Mouse (Mus musculus): ENCODE data around the gene Dcaf17. TPM values are rescaled to one million over a fixed set of nuclear protein-coding genes. Genes with fewer than 3 reads are reported as not detected.
A peak's percentile ranks its signal among the peaks of the same experiment; 100 is the strongest.

Dcaf17 gene
- total and polyA plus RNA-seq, 2 experiments from 2014 or later = 12.3 to 20.5 TPM

DNA sequence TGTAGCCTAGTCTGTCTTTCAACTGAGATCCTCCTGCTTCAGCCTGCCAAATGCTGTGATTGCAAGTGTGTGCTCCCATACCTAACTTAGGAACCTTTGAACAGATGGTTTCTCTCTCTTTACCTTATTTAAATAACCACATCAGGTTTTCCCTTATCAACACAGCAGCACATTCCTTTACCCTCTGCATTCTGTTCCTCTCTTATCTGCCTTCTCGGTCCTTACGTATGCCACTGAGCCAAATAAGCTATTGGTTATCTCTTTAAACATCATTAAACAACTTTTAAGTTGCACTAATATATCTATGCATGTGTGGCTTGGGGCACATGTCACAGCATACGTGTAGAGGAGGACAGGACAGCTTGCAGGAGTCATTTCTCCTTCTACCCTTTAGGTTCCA lies 18.7 kb downstream of the Dcaf17 start:
- no peak overlapping the region for H3K9ac ChIP-seq (replicated peaks; ENCODE audit: low read length)
- H3K27ac ChIP-seq = no peak overlapping the region
- WGBS = over 99% methylated on average over 3 of the region's 3 CpGs
- DNase-seq (ENCODE audit: low spot score) = no peak
- no peaks in the 10 kb centered on the region for H3K9me3 ChIP-seq (ENCODE audit: low read length)
- no peaks in the 10 kb centered on the region for H3K27me3 ChIP-seq (ENCODE audit: insufficient read depth, low read length)
- H3K4me3 ChIP-seq (ENCODE audit: low read length) = no peak overlapping the region
- no peak for TF ChIP-seq CTCF (IDR thresholded peaks at IDR 0.05; ENCODE audit: low read depth)
- no peaks in the 10 kb centered on the region for H3K4me1 ChIP-seq (ENCODE audit: insufficient read depth, low read length)
- H3K36me3 ChIP-seq (ENCODE audit: insufficient read depth, low read length) = peaks cover 3% of the 10 kb centered on the region; the same call in 1 of the 2 replicates
- ATAC-seq = no peak
- no peak overlapping the region for H3K4me2 ChIP-seq (ENCODE audit: low read depth, low read length)

DNA sequence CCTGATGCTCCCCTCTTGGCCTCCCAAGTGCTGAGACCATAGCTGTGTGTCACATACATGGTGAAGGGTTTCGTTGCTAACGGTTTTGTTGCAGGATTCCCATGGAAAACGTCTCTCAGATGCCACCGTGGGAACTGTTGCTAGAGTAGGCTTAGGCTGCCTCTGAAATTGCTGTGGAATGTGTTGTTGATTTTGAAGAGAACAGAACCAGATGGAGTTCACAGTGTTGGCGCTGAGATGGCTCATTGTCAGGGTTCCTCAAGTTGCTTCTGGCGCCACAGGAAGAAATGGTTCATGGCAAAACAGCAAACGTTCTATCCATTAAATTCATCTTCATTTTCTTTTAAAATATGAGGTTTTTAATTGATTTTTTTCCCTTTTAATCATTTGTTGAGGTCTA lies 27.3 kb downstream of the Dcaf17 start:
- H3K27ac ChIP-seq = no peak overlapping the region
- no peaks in the 10 kb centered on the region for H3K27me3 ChIP-seq (ENCODE audit: insufficient read depth, low read length)
- peaks cover 9% of the 10 kb centered on the region; the same call in 1 of the 2 replicates for H3K36me3 ChIP-seq (ENCODE audit: insufficient read depth, low read length)
- no peak overlapping the region for H3K4me2 ChIP-seq (ENCODE audit: low read depth, low read length)
- H3K9me3 ChIP-seq (ENCODE audit: low read length) = no peaks in the 10 kb centered on the region
- WGBS = 83% methylated on average over 7 of the region's 7 CpGs
- ATAC-seq (no peak), DNase-seq (ENCODE audit: low spot score) (no peak)
- TF ChIP-seq CTCF (IDR thresholded peaks at IDR 0.05; ENCODE audit: low read depth) = no peak
- no peak overlapping the region for H3K9ac ChIP-seq (replicated peaks; ENCODE audit: low read length)
- no peak overlapping the region for H3K4me3 ChIP-seq (ENCODE audit: low read length)
- H3K4me1 ChIP-seq (ENCODE audit: insufficient read depth, low read length) = no peaks in the 10 kb centered on the region

DNA sequence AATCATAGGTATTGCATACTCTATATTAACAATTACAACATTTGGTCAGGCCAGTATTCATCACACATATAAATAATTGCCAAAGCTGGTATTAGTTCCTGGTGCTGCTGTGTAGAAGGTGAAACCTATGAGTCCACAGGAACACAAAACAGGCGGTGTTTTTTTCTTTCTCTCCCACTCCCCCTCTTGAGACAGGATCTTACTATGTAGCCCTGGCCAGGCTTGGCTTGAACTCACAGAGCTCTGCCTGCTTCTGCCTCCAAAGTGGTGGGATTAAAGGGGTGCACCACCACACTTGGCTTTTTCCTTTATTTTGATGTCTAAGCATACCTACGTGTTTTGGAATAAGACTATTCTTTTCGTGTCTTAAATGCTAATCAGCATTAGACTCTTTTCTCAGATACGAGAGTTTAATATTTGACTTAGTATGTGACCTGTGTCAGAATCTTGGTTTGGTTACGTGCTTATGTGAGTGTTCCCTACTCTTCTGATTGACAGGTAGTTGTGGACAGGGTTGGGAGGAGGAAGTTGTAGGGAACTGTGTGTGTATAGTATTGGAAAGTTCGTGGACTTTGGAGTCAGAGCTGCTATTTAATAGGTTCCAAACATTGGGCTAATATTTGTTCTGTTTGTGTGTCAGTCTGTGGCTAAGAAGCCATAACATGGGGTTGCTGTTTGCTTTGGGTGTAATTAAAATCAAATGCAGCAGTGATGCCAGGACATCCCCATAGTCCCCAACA lies 28.5 kb downstream of the Dcaf17 start:
- DNase-seq (ENCODE audit: low spot score) (no peak), ATAC-seq (no peak)
- 94% methylated on average over 6 of the region's 6 CpGs for WGBS
- Histone ChIP-seq H3K9ac (replicated peaks; ENCODE audit: low read length) (no peak overlapping the region), H3K36me3 (ENCODE audit: insufficient read depth, low read length) (peaks cover 9% of the 10 kb centered on the region; the same call in 1 of the 2 replicates), H3K4me3 (ENCODE audit: low read length) (no peak overlapping the region), H3K4me2 (ENCODE audit: low read depth, low read length) (no peak overlapping the region), H3K27me3 (ENCODE audit: insufficient read depth, low read length) (no peaks in the 10 kb centered on the region), H3K4me1 (ENCODE audit: insufficient read depth, low read length) (no peaks in the 10 kb centered on the region), H3K27ac (no peak overlapping the region), H3K9me3 (ENCODE audit: low read length) (no peaks in the 10 kb centered on the region)
- TF ChIP-seq CTCF (IDR thresholded peaks at IDR 0.05; ENCODE audit: low read depth) = no peak

DNA sequence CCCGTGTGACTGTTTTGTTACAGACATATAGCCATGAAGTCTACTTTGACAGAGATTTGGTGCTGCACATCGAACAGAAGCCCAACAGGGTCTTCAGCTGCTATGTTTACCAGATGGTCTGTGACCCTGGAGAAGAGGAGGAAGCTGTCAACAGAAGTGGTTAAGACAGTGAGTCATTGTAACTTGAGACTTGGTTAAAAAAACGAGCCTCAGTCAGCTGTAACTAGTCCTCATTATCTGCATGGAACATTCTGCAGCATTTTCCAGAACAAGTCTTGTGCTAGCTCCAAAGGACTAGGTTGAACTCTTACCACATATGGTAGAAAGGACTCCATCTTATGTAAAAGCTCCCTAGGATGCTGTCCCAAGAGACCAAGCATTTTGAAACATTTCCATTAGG lies 34.6 kb downstream of the Dcaf17 start:
- DNase-seq (ENCODE audit: low spot score) (no peak), ATAC-seq (no peak)
- H3K27me3 ChIP-seq (ENCODE audit: insufficient read depth, low read length) = no peaks in the 10 kb centered on the region
- H3K36me3 ChIP-seq (ENCODE audit: insufficient read depth, low read length) = peaks cover 7% of the 10 kb centered on the region; the same call in 1 of the 2 replicates
- H3K4me2 ChIP-seq (ENCODE audit: low read depth, low read length) = no peak overlapping the region
- 81% methylated on average over 3 of the region's 3 CpGs for WGBS
- no peak overlapping the region for H3K4me3 ChIP-seq (ENCODE audit: low read length)
- no peak overlapping the region for H3K27ac ChIP-seq
- TF ChIP-seq CTCF (IDR thresholded peaks at IDR 0.05; ENCODE audit: low read depth) = no peak
- no peaks in the 10 kb centered on the region for H3K9me3 ChIP-seq (ENCODE audit: low read length)
- H3K4me1 ChIP-seq (ENCODE audit: insufficient read depth, low read length) = no peaks in the 10 kb centered on the region
- H3K9ac ChIP-seq (replicated peaks; ENCODE audit: low read length) = no peak overlapping the region

DNA sequence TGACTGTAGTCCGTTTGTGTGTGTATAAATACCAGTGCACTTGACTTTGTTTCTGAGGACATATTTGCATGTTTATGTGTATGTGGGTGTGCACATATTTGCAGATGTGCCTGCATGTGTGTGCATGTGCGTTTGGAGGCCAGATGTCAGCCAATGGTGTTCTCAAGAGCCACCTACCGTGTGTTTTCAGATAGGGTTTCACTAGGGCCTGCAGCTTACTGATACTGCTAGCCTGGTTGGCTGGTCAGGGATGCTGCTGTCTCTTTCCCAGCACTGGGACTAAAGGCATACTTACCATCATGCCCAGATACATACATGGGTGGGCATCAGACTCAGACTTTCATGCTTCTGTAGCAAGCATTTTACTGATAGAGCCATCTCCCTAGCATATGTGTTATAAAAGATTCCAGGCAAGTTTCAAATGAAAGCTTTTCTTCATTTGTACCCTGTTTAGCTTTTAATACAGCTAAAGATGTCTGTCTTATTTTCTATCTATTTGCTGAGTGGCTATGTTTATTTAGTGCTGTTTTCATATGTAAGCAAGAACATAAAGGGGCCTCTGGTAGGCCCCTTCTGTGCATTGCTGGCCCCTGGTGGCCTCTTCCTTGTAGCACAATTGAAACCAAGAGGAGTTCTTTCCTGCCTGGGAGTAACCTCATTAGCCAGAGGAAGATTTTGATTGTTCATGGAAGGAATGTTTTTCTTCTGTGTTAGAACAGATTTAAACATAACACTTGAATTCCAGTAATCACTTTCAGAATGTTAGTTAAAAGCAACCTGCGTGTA lies 35.7 kb downstream of the Dcaf17 start:
- no peak for ATAC-seq

DNA sequence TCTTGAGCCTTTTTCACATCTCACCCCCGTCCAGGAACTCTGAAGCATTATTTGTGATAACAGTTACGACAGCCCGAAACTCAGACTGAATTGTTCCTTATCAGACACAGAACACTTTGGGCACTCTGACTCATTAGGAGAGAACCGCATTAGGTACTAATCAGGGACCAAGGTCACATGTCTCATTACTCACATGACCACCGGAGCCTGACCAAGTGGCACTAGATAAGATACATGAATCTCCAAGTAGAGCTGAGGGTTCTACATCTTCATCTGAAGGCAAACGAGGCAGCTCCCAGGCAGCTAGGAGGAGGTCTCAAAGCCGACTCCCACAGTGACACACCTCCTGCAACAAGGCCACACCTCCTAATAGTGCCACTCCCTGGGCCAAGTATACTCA lies 41.0 kb downstream of the Dcaf17 start:
- Histone ChIP-seq H3K27ac (no peak overlapping the region), H3K9ac (replicated peaks; ENCODE audit: low read length) (no peak overlapping the region), H3K9me3 (ENCODE audit: low read length) (no peaks in the 10 kb centered on the region), H3K4me1 (ENCODE audit: insufficient read depth, low read length) (no peaks in the 10 kb centered on the region), H3K4me2 (ENCODE audit: low read depth, low read length) (no peak overlapping the region), H3K4me3 (ENCODE audit: low read length) (no peak overlapping the region), H3K27me3 (ENCODE audit: insufficient read depth, low read length) (no peaks in the 10 kb centered on the region), H3K36me3 (ENCODE audit: insufficient read depth, low read length) (peaks cover 5% of the 10 kb centered on the region; the same call in 1 of the 2 replicates)
- TF ChIP-seq CTCF (IDR thresholded peaks at IDR 0.05; ENCODE audit: low read depth) = no peak
- ATAC-seq (no peak), DNase-seq (ENCODE audit: low spot score) (no peak)
- WGBS = 85% methylated on average over 7 of the region's 7 CpGs

More for the DNA sequence above, 35.7 kb downstream of the Dcaf17 start:
- Histone ChIP-seq H3K9me3 (ENCODE audit: low read length) (no peaks in the 10 kb centered on the region), H3K9ac (replicated peaks; ENCODE audit: low read length) (no peak overlapping the region), H3K4me3 (ENCODE audit: low read length) (no peak overlapping the region), H3K27me3 (ENCODE audit: insufficient read depth, low read length) (no peaks in the 10 kb centered on the region), H3K4me1 (ENCODE audit: insufficient read depth, low read length) (no peaks in the 10 kb centered on the region), H3K36me3 (ENCODE audit: insufficient read depth, low read length) (peaks cover 7% of the 10 kb centered on the region; the same call in 1 of the 2 replicates), H3K4me2 (ENCODE audit: low read depth, low read length) (no peak overlapping the region), H3K27ac (no peak overlapping the region)
- peak; percentile 22 for DNase-seq (ENCODE audit: low spot score)
- peak; percentile 43 for TF ChIP-seq CTCF (IDR thresholded peaks at IDR 0.05; ENCODE audit: low read depth)
- WGBS = 84% methylated on average over 4 of the region's 4 CpGs
